Comparison of ENCODE assay signal across 17 mouse cellular contexts in the genomic region with DNA sequence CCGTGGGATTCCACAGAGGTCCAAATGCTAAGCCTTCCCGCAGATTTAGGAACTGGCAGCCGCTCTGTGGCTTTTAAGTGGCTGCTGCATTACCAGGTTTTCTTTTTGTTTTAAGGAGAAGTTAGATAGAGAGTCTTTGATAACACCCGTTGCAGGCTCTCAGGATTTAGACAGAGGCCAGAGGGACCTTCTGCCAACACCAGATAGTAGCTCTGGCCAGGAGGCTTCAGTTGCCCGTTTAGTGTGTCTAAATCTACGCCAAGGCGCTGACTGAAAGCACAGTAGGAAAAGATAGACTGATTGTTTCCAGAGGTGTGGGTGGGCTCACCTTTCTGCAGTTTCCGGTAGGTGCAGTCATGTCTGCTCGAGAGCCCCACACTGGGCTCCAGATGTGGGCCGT. TPM values are rescaled to one million over a fixed set of nuclear protein-coding genes. Genes with fewer than 3 reads are reported as not detected.
DNase-seq lines count a peak whose midpoint lies in the region; ATAC-seq and TF ChIP-seq lines count a peak whose summit lies in the region.
"Had no signal": no experiment of that assay in that cellular context is flagged by ENCODE, and none has a peak within 500 bp of the region (broad histone marks: within the 10 kb centered on the region; RNA-seq: fewer than 3 reads in every experiment).

No protein-coding gene starts in this region.

- H3K36me3 ChIP-seq in hindbrain, postnatal 0 days (ENCODE audit: insufficient read depth, low read length) = no peaks in the 10 kb centered on the region; the same call in 1 of the 2 replicates
- H3K36me3 ChIP-seq in hindbrain, embryonic 11.5 days (ENCODE audit: control insufficient read depth, insufficient read depth, low read length) = peaks cover 2% of the 10 kb centered on the region; the same call in 1 of the 2 replicates
- H3K36me3 ChIP-seq in liver, embryonic 11.5 days (ENCODE audit: control insufficient read depth, insufficient read depth, low read length) = peaks cover 15% of the 10 kb centered on the region

- no peak overlapping the region for H3K9ac ChIP-seq in hindbrain, postnatal 0 days (replicated peaks; ENCODE audit: low read length)
- H3K9ac ChIP-seq in hindbrain, embryonic 11.5 days (ENCODE audit: low read depth, low read length) = no peak overlapping the region
- H3K9ac ChIP-seq in liver, embryonic 11.5 days (ENCODE audit: low read depth, low read length) = no peak overlapping the region
- H3K9ac ChIP-seq: hindbrain, embryonic 13.5 days had no signal

- no peak overlapping the region for H3K4me3 ChIP-seq in gastrocnemius, adult 2 months
- H3K4me3 ChIP-seq in hindbrain, postnatal 0 days (ENCODE audit: low read length) = no peak overlapping the region
- H3K4me3 ChIP-seq in hindbrain, embryonic 11.5 days (ENCODE audit: low read depth, low read length) = no peak overlapping the region
- H3K4me3 ChIP-seq in liver, embryonic 11.5 days (ENCODE audit: low read depth, low read length) = no peak overlapping the region
- H3K4me3 ChIP-seq: hindbrain, embryonic 13.5 days; myocyte had no signal

- H3K4me1 ChIP-seq in hindbrain, postnatal 0 days (ENCODE audit: insufficient read depth, low read length) = peaks cover 10% of the 10 kb centered on the region
- H3K4me1 ChIP-seq in hindbrain, embryonic 11.5 days (replicated peaks; ENCODE audit: control insufficient read depth, insufficient read depth, low read length) = no peaks in the 10 kb centered on the region
- H3K4me1 ChIP-seq in liver, embryonic 11.5 days (replicated peaks; ENCODE audit: control insufficient read depth, insufficient read depth, low read length) = peaks cover 16% of the 10 kb centered on the region

- no peak overlapping the region for H3K4me2 ChIP-seq in hindbrain, postnatal 0 days (ENCODE audit: low read depth, low read length)
- no peak overlapping the region for H3K4me2 ChIP-seq in hindbrain, embryonic 11.5 days (replicated peaks; ENCODE audit: low read depth, low read length)
- peak overlapping the region; percentile 41 for H3K4me2 ChIP-seq in liver, embryonic 11.5 days
- H3K4me2 ChIP-seq: hindbrain, embryonic 13.5 days had no signal

- intact Hi-C loops in gastrocnemius, adult 2 months (cut with DNase I) = no loop called here

- no peaks in the 10 kb centered on the region for H3K27me3 ChIP-seq in hindbrain, postnatal 0 days (ENCODE audit: insufficient read depth, low read length)
- H3K27me3 ChIP-seq in hindbrain, embryonic 11.5 days (ENCODE audit: control insufficient read depth, insufficient read depth, low read length) = no peaks in the 10 kb centered on the region
- no peaks in the 10 kb centered on the region for H3K27me3 ChIP-seq in liver, embryonic 11.5 days (replicated peaks; ENCODE audit: control insufficient read depth, insufficient read depth, low read length)
- H3K27me3 ChIP-seq: hindbrain, embryonic 13.5 days had no signal

- WGBS in hindbrain, postnatal 0 days = 83% methylated on average over 10 of the region's 10 CpGs
- WGBS in hindbrain, embryonic 11.5 days = 89% methylated on average over 10 of the region's 10 CpGs
- 46% methylated on average over 10 of the region's 10 CpGs for WGBS in liver, embryonic 11.5 days

- H3K9me3 ChIP-seq in hindbrain, postnatal 0 days (ENCODE audit: low read length) = no peaks in the 10 kb centered on the region
- H3K9me3 ChIP-seq in hindbrain, embryonic 11.5 days (ENCODE audit: control insufficient read depth, low read length) = no peaks in the 10 kb centered on the region
- no peaks in the 10 kb centered on the region for H3K9me3 ChIP-seq in liver, embryonic 11.5 days (ENCODE audit: control insufficient read depth, low read length)
- H3K9me3 ChIP-seq: hindbrain, embryonic 13.5 days had no signal

- no peak for ATAC-seq in hindbrain, postnatal 0 days
- ATAC-seq in hindbrain, embryonic 11.5 days (ENCODE audit: low FRiP score) = no peak
- peak; percentile 70 for ATAC-seq in liver, embryonic 11.5 days (replicated peaks; ENCODE audit: low FRiP score)

- DNase-seq in gastrocnemius, adult 2 months = no peak
- no peak for DNase-seq in gastrocnemius, postnatal 25 days
- DNase-seq in hindbrain, postnatal 0 days (ENCODE audit: low spot score) = no peak
- no peak for DNase-seq in hindbrain, embryonic 11.5 days (ENCODE audit: low spot score)
- DNase-seq in liver, embryonic 11.5 days (ENCODE audit: low spot score) = no peak
- no peak for DNase-seq in layer of hippocampus, adult 9-10 months (ENCODE audit: low spot score)
- no peak for DNase-seq in lung, postnatal 10 days
- DNase-seq in thymus, postnatal 36 days = no peak
- DNase-seq: adrenal gland, adult 2 months; cerebellum, postnatal 10 days; kidney, adult 11 months; kidney, postnatal 25 days; thymus, postnatal 25 days had no signal

- TF ChIP-seq CTCF in gastrocnemius, adult 2 months (IDR thresholded peaks at IDR 0.05) = no peak
- no peak for TF ChIP-seq CTCF in hindbrain, postnatal 0 days (IDR thresholded peaks at IDR 0.05; ENCODE audit: low read depth)

- peak overlapping the region; percentile 46 for H3K27ac ChIP-seq in gastrocnemius, adult 2 months
- H3K27ac ChIP-seq in hindbrain, postnatal 0 days = peak overlapping the region; percentile 26; the same call in 1 of the 2 replicates
- H3K27ac ChIP-seq in hindbrain, embryonic 11.5 days (ENCODE audit: low read depth, low read length) = no peak overlapping the region
- H3K27ac ChIP-seq in liver, embryonic 11.5 days (ENCODE audit: low read depth, low read length) = no peak overlapping the region
- H3K27ac ChIP-seq: hindbrain, embryonic 13.5 days; stomach, postnatal 0 days had no signal

RNA-seq across cellular contexts. Expression of a gene that starts 5.5 kb away (rescaled TPM):
- 10 to 100 TPM; 11.5 to 13.6 TPM for total RNA-seq in gastrocnemius, adult 2 months (2021)
- 10 to 100 TPM; 11.2 to 13.5 TPM for total RNA-seq in gastrocnemius, postnatal 25 days (2021)
- total RNA-seq in hindbrain, postnatal 0 days (2014; rRNA removed) = 31.5 and 33.4 TPM in 2 replicates
- 37.7 and 38.8 TPM in 2 replicates for polyA plus RNA-seq in hindbrain, postnatal 0 days (2015; fragmentation: Nextera tagmentation; extraction: Ambion mirVana)
- polyA plus RNA-seq in hindbrain, embryonic 11.5 days (2014; fragmentation: Nextera tagmentation; extraction: Ambion mirVana) = 78.0 TPM in 2 replicates
- polyA plus RNA-seq in liver, embryonic 11.5 days (2014; fragmentation: Nextera tagmentation; extraction: Ambion mirVana) = 92.0 and 97.2 TPM in 2 replicates

RNA-seq across cellular contexts. Expression of a gene that starts 19.3 kb away (rescaled TPM):
- total RNA-seq in gastrocnemius, adult 2 months (2021) = 100 to 1,000 TPM; 118 to 180 TPM
- total RNA-seq in gastrocnemius, postnatal 25 days (2021) = 100 to 1,000 TPM; 145 to 155 TPM
- total RNA-seq in hindbrain, postnatal 0 days (2014; rRNA removed) = 54.4 and 58.7 TPM in 2 replicates
- 180 and 198 TPM in 2 replicates for polyA plus RNA-seq in hindbrain, postnatal 0 days (2015; fragmentation: Nextera tagmentation; extraction: Ambion mirVana)
- 135 and 139 TPM in 2 replicates for polyA plus RNA-seq in hindbrain, embryonic 11.5 days (2014; fragmentation: Nextera tagmentation; extraction: Ambion mirVana)
- 238 and 241 TPM in 2 replicates for polyA plus RNA-seq in liver, embryonic 11.5 days (2014; fragmentation: Nextera tagmentation; extraction: Ambion mirVana)

RNA-seq across cellular contexts. Expression of a gene that starts 50.5 kb away (rescaled TPM):
- not detected for total RNA-seq in gastrocnemius, adult 2 months (2021)
- not detected for total RNA-seq in gastrocnemius, postnatal 25 days (2021)
- total RNA-seq in hindbrain, postnatal 0 days (2014; rRNA removed) = 1.7 and 3.6 TPM in 2 replicates
- 8.4 and 9.5 TPM in 2 replicates for polyA plus RNA-seq in hindbrain, postnatal 0 days (2015; fragmentation: Nextera tagmentation; extraction: Ambion mirVana)
- polyA plus RNA-seq in hindbrain, embryonic 11.5 days (2014; fragmentation: Nextera tagmentation; extraction: Ambion mirVana) = 46.6 and 48.0 TPM in 2 replicates
- 73.0 and 77.5 TPM in 2 replicates for polyA plus RNA-seq in liver, embryonic 11.5 days (2014; fragmentation: Nextera tagmentation; extraction: Ambion mirVana)
- total RNA-seq: gastrocnemius, adult 18-20 months had no signal

RNA-seq across cellular contexts. Expression of a gene that starts 55.7 kb away (rescaled TPM):
- total RNA-seq in gastrocnemius, adult 2 months (2021) = under 1 TPM; 0.15 to 0.17 TPM
- under 1 TPM; 0.18 to 0.43 TPM for total RNA-seq in gastrocnemius, postnatal 25 days (2021)
- 0.21 and 0.36 TPM in 2 replicates for total RNA-seq in hindbrain, postnatal 0 days (2014; rRNA removed)
- polyA plus RNA-seq in hindbrain, postnatal 0 days (2015; fragmentation: Nextera tagmentation; extraction: Ambion mirVana) = 1.3 and 1.4 TPM in 2 replicates
- polyA plus RNA-seq in hindbrain, embryonic 11.5 days (2014; fragmentation: Nextera tagmentation; extraction: Ambion mirVana) = 2.6 and 2.7 TPM in 2 replicates
- polyA plus RNA-seq in liver, embryonic 11.5 days (2014; fragmentation: Nextera tagmentation; extraction: Ambion mirVana) = 8.1 and 8.8 TPM in 2 replicates

Comparison
In these comparisons a context has a peak if more than half of its experiments do, and no peak if none do; other contexts are left out.
1. H3K27ac ChIP-seq: peak in gastrocnemius, adult 2 months (single experiment) and hindbrain, postnatal 0 days (single experiment); none in hindbrain, embryonic 11.5 days (single experiment) and liver, embryonic 11.5 days (single experiment).